8 mouse cellular contexts compared by ENCODE assay signal in the genomic region with DNA sequence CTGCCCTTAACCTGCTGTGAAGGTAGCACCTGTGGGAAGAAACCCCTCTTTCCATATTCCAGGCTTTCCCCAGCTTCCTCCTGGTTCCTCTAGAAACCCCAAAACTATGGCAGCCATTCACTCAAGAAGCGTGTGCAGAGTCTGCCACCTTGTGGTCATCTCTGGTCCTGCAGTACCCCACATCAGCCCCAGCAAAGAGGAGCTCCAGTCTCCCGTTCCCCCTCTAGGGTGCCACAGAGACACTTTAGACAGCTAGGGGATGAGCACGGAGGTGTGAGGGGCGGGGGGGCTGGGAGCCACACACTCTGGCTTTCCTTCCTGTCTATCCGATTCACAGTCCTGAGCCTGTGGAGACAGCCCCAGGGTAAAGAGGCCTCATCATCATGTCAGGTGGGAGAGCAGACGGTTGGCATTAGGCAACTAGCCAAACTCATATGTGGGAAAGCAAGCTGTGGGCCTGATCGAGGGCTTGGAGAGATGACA.
A peak's percentile ranks its signal among the peaks of the same experiment; 100 is the strongest.
DNase-seq lines count a peak whose midpoint lies in the region; ATAC-seq and TF ChIP-seq lines count a peak whose summit lies in the region.

No protein-coding gene starts in this region.

- no peaks in the 10 kb centered on the region for H3K4me1 ChIP-seq in hindbrain, embryonic 14.5 days (replicated peaks; ENCODE audit: control insufficient read depth, insufficient read depth, low read length)

- peak; percentile 84 for ATAC-seq in Patski
- ATAC-seq in hindbrain, embryonic 14.5 days (ENCODE audit: low FRiP score): peak; percentile 53
- ATAC-seq in megakaryocyte-erythroid progenitor cell, adult 5-6 weeks (replicated peaks; ENCODE audit: low FRiP score, low TSS enrichment, poor library complexity, severe bottlenecking): peak; percentile 70

- in situ Hi-C loops in Patski (cut with MboI; ENCODE audit: low pct_unique_long_range_greater_than_20kb): loop anchor here (5.0 to 25.0 kb wide), 2 partner anchors 367 to 637 kb away; no protein-coding TSS in a partner anchor

- H3K4me3 ChIP-seq in hindbrain, embryonic 14.5 days (replicated peaks; ENCODE audit: low read length): no peak overlapping the region

- H3K9me3 ChIP-seq in hindbrain, embryonic 14.5 days (ENCODE audit: control insufficient read depth, low read length): no peaks in the 10 kb centered on the region

- CTCF ChIA-PET in Patski (lab: Charles Lee): interaction anchor here (0.7 to 1.9 kb wide), 21 partner anchors 8 to 604 kb away, joined by 3 to 27 read pairs (median 3); no protein-coding TSS in a partner anchor

- no peak overlapping the region for H3K27ac ChIP-seq in hindbrain, embryonic 14.5 days

- no peaks in the 10 kb centered on the region for H3K27me3 ChIP-seq in Patski
- peaks cover 7% of the 10 kb centered on the region; the same call in 1 of the 2 replicates for H3K27me3 ChIP-seq in hindbrain, embryonic 14.5 days (ENCODE audit: control insufficient read depth, insufficient read depth, low read length)

- POLR2A ChIA-PET in Patski (lab: Charles Lee): interaction anchor here (0.6 kb wide), 1 partner anchor 633 kb away, joined by 4 read pairs; no protein-coding TSS in a partner anchor

- H3K4me2 ChIP-seq in hindbrain, embryonic 14.5 days (replicated peaks): no peak overlapping the region

- TF ChIP-seq CTCF in Patski (IDR thresholded peaks at IDR 0.05): peak; percentile 88

- H3K9ac ChIP-seq in hindbrain, embryonic 14.5 days: no peak overlapping the region

- DNase-seq in Patski (ENCODE audit: low read depth, low spot score): peak; percentile 12
- peak; percentile 77 to 90 for DNase-seq in cerebellum, adult 18-20 months
- peak; percentile 87 for DNase-seq in forelimb bud, embryonic 11.5 days (ENCODE audit: low read depth, low spot score)
- DNase-seq in hindbrain, embryonic 14.5 days (ENCODE audit: low spot score): peak; percentile 91
- peak; percentile 76 to 82 for DNase-seq in layer of hippocampus, postnatal 36 days
- DNase-seq in right cerebral cortex, postnatal 25 days: peak; percentile 76
- peak; percentile 18 for DNase-seq in yolk sac, embryonic 10.5 days (ENCODE audit: low spot score)

- 14% methylated on average over 7 of the region's 7 CpGs for WGBS in hindbrain, embryonic 14.5 days

- H3K36me3 ChIP-seq in hindbrain, embryonic 14.5 days (replicated peaks; ENCODE audit: control insufficient read depth, insufficient read depth): no peaks in the 10 kb centered on the region

Comparison
In these comparisons a context has a peak if more than half of its experiments do, and no peak if none do; other contexts are left out.
1. DNase-seq: peak in every context shown above with its lines; median percentile 91 in hindbrain, embryonic 14.5 days; 87 in forelimb bud, embryonic 11.5 days; 84 in cerebellum, adult 18-20 months; 79 in layer of hippocampus, postnatal 36 days; 76 in right cerebral cortex, postnatal 25 days; 18 in yolk sac, embryonic 10.5 days; 12 in Patski.